Comparison of ENCODE assay signal across 15 mouse cellular contexts in genomic region chr1:30851920-30852319, GRCm38 (mm10).
"Had no signal": no experiment of that assay in that cellular context is flagged by ENCODE, and none has a peak within 500 bp of the region (broad histone marks: within the 10 kb centered on the region; RNA-seq: fewer than 3 reads in every experiment).

No protein-coding gene starts in this region.

- H3K4me3 ChIP-seq: left cerebral cortex, adult 2 months; limb, embryonic 10.5 days; lung, embryonic 15.5 days; midbrain, embryonic 15.5 days; neural tube, embryonic 13.5 days had no signal

- H3K4me2 ChIP-seq: liver, embryonic 11.5 days; lung, embryonic 15.5 days; midbrain, embryonic 11.5 days; midbrain, embryonic 15.5 days; neural tube, embryonic 13.5 days had no signal

- H3K36me3 ChIP-seq: midbrain, embryonic 15.5 days had no signal

- H3K27ac ChIP-seq: left cerebral cortex, adult 2 months; limb, embryonic 10.5 days; lung, embryonic 15.5 days; macrophage; midbrain, embryonic 15.5 days; neural tube, embryonic 13.5 days had no signal

- H3K9ac ChIP-seq: lung, embryonic 15.5 days; midbrain, embryonic 15.5 days; neural tube, embryonic 13.5 days had no signal

- DNase-seq: kidney, adult 18-20 months; kidney, postnatal 10 days; kidney, postnatal 4 days; lung, postnatal 14 days; retina, postnatal 1 day; right cerebral cortex, postnatal 4 days; spleen, adult 18-20 months had no signal

- H3K4me1 ChIP-seq: limb, embryonic 10.5 days; lung, embryonic 15.5 days; midbrain, embryonic 15.5 days; neural tube, embryonic 13.5 days had no signal

- H3K27me3 ChIP-seq: lung, embryonic 15.5 days; midbrain, embryonic 15.5 days; neural tube, embryonic 13.5 days had no signal

- H3K9me3 ChIP-seq: limb, embryonic 10.5 days; lung, embryonic 15.5 days; midbrain, embryonic 15.5 days; neural tube, embryonic 13.5 days had no signal

- ATAC-seq: midbrain, embryonic 15.5 days had no signal
